Mouse (Mus musculus) urinary bladder, postnatal 10 days (tissue): ENCODE results near the gene Cdc6.
"Not testable (repeated sequence)": the region's sequence is repeated elsewhere in the genome, so short reads cannot be mapped to it uniquely, and the experiment has no call there.

Experiments
- DNase-seq: peaks from one replicate; pipeline ENCODE4 v3.0.0; 2022; ENCODE audit warnings: low spot score

Gene Cdc6

DNA sequence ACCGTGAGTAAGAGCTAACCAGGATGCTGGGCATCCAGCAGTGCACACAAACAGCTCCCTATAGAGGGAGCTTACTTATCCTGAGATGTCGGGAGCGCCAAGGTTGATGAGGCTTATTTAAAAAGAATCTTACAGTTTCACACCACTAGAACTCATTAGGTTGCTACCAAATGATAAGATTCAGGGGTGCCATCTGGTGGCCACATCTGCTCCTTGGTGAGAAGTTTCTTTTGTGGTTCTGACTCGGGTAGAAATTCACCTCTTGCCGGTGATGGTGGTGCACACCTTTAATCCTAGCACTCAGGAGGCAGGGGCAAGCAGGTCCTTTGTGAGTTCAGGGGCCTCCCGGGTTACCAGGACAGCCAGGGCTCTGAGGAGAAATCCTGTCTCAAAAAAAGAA lies 2.1 kb downstream of the Cdc6 start:
- no peak for DNase-seq

DNA sequence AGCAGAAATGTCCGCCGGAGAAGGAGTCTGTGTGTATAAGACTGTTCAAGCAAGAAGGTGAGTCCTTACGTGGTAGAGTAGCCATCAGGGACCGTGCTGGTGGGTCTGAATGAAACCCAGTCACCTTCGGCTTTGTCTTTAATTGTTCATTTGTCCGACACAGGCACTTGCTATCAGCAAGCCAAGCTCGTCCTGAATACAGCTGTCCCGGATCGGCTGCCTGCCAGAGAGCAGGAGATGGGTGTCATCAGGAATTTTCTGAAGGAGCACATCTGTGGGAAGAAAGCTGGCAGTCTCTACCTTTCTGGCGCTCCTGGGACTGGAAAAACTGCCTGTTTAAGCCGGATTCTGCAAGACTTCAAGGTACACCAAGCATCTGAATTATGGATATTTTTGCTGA lies 2.8 kb downstream of the Cdc6 start:
- DNase-seq: no peak

DNA sequence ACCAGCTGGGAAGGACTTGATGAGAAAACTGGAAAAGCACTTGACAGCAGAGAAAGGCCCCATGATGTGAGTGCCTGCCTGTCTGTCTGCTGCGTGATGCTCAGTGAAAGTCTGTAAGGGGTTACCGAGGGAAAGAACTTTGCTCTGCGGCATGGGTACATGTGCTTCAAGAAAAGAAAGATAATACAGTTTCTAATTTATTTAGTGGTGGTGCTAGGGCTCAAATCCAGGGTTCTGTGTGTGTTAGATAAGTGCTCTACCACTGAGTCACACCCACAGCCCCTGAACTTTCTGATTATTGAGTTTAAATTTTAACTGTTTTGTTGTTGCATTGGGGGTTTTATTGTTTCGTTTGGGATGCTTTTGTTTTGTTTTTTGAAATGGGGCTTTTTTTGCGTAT lies 3.9 kb downstream of the Cdc6 start:
- DNase-seq: no peak

DNA sequence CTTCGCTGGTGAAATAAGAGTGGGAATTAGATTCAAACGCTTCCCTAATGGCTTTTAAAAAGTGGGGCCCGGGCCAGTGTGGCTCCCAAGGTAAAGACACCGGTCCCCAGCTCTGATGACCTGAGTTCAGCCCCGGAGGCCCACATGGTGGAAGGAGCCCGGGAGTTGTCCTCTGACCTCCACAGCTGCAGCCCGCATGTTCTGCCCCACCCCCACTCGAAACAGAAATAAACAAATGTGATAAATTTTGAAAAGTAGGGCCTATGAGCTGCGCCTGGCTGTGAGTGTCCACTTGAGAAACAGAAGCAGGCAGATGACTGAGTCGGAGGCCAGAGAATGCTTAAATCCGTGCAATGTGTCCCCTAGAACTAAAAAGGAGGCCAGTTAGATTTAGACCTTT lies 6.6 kb downstream of the Cdc6 start:
- no peak for DNase-seq

DNA sequence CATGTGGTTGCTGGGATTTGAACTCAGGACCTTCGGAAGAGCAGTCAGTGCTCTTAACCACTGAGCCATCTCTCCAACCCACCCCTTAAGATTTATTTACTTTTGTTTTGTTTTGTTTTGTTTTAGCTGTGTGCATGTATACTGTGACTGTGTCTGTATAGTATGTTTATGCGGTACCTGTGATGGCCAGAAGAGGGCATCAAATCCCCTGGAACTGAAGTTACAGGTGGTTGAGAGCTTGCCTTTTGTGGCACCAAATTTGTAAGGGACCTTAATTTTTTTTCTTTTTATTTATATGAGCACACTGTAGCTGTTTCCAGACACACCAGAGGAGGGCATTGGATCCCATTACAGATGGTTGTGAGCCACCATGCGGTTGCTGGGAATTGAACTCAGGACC lies 8.8 kb downstream of the Cdc6 start:
- DNase-seq: not testable (repeated sequence)

DNA sequence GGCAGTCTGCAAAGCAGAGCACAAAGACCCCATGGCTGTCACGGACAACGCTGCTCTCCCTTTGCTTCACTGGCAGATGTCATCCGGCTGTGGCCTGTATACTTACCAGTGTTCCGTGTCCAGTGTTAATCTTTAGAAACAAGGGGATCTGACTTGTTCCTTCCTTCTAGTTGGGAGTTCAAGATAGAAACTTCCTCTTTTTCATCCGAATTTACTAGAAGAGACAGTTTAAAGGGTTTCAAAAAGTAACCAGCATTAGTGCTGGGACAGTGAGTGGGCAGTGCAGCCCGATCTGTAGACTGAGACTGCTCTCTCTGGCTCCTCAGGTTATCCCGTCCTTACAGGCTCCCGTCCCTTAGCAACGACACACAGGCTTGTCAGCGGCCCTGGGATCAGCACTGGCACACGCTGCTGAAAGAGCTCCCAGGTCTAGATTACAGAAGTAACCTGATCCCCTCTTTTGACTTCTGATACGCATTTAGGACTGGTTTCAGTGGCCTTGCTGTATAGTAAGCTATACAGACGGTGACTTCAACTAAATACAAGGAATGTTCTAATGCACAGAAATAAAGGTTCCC lies 9.9 kb downstream of the Cdc6 start:
- no peak for DNase-seq

DNA sequence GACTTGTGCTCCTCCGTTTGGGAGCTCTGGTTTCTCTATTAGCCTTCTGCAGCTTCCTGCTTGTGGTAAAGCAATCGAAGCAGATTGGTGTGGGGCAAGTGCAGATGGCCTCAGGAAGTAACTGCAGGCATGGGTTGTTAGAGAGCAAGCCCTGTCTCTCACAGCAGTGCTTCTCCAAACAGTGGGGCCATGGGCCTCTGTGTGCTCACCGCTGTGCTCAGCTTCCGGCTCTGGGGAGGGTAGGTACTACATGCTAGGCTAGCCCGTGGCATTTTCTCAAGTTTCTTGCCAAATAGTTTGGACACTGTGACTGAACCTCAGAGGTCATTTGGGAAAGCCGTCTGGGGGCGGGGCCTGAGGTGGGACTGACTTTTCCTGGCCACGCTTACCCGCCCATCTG lies 10.6 kb downstream of the Cdc6 start:
- DNase-seq: no peak

DNA sequence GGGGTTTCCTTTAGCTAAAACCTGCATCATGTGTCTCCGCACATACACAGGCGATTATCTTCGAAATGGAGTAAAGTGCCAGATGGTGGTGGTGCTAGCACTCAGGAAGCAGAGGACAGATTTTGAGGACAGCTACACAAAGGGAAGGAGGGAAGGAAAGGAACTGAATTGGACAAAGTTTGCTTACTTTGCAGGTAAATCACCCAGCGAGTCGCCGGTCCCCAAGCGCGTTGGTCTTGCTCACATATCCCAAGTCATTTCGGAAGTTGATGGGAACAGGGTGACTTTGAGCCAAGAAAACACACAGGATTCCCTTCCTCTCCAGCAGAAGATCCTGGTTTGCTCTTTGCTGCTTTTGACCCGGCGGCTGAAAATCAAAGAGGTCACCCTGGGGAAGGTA lies 11.4 kb downstream of the Cdc6 start:
- no peak for DNase-seq

DNA sequence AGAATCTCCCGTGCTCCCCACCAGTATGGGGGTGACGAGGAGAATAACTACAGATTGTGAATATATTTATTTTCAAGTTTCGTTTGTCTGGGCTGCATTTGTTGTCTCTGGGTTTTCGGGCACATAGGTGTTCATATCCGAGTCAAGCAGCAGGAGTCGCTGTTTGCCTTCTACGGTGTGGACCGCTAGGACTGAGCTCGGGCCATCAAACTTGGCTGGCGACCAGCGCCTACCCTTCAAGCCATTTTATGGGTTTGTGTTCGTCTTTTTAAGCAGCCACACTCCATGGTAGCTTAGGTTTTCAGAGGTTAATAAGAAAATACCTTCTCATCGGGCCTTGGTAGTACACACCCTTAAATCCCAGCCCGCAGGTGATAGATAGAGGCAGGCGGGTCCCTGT lies 14.2 kb downstream of the Cdc6 start:
- DNase-seq: not testable (repeated sequence)

DNA sequence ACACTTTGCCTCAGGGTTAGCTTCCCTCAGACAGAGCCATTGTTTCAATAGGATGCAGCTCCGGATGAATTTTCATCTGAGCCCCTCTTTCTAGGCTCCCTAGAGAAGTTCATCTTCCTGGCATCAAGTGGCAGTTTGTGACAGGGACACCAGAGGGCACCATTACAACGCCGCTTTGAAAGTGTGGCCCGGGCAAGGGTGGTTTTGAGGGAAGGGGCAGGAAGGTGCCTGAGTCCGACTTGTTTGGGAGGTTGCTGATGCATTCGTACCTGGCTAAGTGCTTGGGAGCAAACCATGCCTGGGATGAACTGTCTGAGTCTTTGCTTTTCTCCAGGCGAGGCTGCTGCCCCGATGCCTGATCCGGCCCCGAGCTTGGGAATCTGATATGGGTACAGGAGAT lies 14.7 kb downstream of the Cdc6 start:
- not testable (repeated sequence) for DNase-seq

DNA sequence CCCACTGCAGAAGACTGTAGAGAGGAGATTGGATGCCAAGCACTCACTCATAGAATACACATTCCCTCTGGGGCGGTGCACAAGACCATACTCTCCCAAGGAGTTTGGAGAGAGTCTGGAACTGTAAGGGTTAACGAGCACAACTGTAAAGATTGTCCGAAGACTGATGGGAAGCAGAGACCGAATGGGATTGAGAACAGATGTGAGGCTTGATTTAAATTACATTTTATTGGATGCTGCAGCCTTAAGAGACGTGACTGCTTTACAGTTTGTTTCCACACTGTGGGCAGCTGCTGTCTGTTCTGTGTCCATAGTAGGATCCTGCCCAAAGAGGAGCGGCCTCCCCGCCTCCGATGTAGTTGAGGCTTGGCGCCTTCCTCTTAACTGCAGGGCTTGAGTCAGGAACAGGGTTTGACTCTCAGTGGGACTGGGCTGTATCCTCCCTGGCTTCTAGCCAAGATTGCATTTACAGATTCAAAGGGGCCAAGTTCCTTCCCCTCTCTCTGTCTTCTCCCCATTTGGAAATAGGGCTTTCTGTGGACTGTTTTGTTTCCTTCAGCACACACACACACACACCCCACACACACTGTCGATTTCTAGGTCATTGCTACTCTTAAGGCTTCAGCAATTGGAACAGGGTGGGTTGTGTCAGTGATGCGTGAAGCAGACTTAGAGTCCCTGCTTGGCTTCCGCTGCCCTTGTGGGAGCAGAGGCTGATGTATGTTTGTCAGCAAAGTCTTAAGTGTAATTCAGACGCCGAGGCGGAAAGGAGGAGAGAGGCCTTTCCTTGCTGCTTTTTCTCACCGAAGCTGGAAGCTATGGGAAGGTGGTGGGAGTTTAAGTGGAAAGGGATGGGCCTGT lies 15.5 kb downstream of the Cdc6 start:
- DNase-seq: not testable (repeated sequence)

DNA sequence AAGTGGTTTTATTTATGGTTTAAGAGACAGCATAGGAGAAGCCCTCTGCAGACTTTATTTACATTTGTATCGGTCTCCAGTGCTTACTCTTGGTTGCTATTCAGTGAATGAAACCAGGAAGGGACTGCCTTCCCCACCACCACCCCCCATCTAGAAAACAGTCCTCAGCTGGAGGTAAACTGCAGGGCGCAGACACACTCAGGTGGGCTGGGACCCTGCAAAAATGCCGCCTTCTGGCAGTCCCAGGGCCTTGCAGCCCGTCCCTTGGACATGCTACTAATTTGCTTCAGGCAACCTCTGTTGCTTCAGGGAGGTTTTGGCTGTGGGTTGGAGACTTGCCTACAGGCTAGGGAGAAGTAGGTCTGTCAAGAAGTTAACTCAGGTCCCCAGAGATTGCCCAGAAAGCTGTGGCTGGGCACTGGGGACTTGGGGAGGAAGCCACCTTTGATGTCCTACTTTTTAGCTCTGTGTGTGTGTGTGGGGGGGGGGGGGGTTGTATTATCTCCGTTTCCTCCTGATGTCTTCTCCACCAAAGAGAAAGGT lies 17.1 kb downstream of the Cdc6 start:
- DNase-seq: no peak

DNA sequence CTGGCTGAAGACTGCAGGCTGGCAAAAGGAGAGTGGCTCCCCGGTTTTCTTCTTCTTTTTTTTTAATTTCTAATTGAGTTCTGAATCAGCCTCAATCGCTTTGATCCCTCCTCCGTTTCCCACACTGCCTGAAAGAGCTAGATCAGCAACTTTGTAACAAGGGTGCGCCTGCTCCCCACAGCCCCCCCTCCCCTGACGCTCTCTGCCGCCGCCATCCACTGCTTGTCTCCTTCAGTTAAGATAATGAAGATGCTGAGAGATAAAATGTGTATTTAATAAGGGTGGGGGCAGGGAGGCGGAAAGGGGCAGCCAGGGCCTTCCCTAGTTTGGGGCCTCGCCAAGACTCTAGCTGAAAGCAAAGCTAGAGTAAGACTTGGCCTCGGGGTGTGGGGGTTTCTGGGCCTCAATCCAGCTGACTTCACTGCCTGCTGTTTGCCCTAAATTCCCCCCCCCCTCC lies 17.7 kb downstream of the Cdc6 start:
- DNase-seq: no peak

DNA sequence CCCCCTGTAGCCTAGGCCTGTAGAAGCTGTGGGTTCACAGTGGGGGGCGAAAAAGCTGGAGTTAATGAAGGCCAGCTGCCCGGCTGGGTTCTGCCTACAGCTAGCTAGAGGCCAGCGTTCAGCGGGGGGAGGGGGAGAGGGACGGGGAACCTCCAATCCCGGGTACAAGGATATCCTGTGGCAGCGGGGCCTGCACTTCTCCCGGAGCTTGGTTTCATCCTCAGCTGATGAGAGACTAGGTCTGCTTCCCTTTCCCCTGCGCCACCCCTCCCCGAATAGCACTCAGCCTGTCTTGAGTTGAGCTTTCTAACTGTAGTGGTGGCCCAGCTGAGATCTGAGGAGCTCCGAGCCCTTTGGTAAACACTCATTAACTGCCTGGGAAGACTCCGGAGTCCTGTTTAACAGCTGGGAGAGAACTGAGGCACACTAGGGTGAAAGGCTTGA lies 18.3 kb downstream of the Cdc6 start:
- no peak for DNase-seq

DNA sequence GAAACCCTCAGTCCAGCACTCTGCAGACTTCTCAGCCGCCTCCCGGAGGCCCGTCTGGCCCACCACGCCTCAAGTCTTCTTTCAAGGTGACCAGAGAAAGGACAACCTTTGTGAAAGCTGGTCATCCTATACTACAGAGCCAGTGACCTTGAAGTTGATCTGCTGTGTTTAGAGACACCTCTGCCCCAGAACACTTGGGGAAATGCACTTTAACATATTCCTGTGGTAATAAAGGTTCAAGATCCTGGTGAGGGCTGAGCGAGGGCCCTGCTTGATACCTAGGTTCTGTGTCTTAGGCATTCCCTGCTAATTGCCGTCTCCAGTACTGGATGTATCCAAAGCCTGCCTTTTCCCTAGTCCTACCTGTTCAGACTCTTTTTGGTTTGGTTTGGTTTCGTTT lies 19.0 kb downstream of the Cdc6 start:
- DNase-seq: no peak

DNA sequence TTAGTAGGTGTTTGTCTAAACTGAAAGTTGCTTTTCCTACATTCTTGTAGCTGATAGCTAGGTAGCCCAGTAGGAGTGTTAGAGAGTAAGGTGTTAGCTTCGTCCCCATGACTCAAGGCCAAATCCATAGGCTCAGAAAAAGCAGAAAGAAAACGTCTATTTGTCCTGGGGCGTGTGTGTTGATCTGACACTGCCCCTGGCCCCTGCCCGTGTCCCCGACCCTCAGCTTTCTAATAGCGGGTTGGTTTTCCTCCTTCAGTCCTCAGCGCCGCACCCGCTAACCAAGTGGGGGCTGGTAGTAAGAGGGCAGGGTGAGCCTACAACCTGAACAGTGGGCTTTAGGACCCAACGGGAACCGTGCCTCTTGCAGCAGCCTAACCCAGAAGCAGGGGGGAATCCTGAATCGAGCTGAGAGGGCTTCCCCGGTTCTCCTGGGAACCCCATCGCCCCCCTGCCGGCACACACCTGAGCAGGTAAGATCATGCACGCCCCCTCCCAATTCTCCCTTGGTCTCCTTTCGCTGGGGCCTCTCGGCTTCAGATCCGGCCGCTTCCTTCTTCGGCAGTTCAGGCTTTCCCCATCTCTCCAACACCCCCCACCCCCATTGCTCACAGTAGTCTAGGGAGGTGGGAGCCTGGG lies 20.0 kb downstream of the Cdc6 start, which contains the start of gene Rara:
Rara (plus strand) TSS at position 381 of the 639 bp plus-strand sequence.
- DNase-seq: no peak

DNA sequence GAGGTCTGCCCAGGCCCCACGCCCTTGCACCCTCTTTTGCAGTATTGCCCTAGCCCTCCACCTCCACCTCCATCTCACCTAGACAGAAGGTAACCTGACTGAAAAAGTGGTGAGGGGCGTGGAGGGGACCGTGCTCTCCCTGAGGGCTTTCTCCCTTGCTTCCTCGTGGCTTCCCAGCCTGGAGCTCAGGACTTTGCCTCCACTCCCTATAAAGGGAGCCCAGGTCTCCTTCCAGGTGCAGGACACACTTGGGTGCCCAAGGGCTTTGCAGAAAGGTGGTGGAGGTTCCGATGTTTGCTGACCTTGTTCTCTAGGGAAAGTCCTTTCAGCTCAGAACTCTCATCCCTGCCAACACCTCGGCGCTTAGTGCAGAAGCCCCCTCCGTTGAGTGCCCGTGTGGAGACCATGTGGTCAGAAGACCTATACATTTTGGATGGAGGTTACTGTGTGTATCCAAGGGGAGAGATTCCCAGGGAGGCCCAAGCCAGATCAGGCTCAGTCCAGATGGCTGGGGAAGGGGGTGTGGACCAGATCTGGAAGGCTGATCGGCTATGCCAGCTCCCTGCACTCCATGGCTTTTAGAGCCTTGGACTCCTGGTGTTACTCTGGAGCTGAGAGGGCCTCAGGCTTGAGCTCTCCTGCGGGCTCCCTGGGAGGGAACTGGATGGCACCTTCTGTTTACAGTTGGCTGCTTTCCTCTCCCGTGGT lies 20.7 kb downstream of the Cdc6 start:
- DNase-seq: no peak

DNA sequence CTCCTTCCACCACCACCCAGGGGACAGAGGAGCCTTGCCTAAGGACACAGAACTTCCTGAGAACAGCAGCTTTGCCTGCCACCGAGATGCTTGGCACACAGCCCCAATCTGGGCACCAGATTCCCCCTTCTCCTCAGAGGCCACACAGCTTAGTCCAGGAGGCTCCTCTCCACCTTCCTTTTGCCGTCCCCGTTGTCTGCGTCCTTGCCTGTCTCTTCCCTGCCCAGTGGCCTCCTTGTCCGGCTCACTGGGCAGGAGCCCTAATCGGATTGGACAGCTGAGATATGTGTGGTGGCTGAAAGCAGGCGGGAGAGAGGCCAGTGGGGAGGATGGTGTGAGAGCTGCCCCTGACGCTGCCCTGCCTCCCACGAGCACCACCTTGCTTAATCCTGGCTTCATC lies 21.9 kb downstream of the Cdc6 start:
- DNase-seq: no peak

DNA sequence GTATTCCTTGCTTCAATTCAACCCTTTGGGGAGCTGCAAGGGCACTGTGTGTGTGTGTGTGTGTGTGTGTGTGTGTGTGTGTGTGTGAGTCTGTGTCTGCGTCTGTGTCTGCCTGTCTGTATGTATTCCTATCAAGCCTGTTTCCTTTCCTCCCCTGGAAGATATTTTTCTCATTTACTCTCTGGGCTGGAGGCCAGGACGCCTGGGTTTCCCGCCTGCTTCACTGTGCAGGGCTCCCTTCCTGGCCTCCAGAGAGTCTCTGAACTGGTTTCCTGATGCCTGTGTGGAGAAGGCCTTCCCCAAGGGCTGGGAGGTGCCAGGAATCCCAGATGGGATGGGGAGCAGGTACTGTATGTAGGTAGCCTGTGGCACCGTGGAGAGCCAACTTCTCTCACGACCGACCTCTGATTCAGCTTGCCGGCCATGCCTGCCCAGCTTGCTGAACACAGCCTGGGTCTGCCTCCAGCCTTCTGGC lies 22.6 kb downstream of the Cdc6 start:
- no peak for DNase-seq

DNA sequence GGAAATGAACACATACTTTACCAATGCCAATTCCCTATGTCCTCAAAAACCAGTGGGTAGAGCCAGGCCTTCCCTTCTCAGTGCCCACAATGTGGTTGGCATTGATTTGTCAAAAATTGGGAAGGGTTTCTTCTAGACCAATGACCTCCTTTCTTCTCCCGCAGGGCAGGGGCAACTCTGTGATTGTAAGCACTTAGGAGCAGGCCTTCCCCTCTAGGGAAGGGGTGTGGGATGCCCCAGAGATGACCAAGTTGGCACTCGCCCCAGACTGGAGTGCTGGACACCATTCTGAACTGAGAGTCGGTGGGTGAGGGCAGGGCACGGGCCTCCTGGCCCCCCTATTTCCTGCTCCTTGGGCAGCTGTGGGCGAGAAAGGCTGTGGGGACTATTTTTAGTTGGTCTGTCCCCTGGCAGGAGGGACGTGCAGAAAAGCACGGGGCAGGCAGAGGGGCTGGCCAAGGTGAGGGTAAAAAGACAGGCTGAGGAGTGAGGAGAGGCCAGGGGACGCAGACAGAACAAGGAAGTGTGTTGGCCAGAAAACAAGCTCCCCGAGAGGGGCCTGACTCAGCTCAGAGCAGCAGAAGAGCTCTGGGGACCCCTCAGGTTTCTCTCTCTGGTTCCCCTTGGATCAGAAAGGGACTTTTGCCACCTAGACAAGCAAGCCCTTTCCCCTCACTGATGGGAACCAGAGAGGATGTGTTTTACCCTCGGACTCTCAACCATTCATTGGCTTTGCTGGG lies 23.3 kb downstream of the Cdc6 start:
- no peak for DNase-seq
